Mouse (Mus musculus): Measurements from ENCODE around the gene Rflnb.

DNA sequence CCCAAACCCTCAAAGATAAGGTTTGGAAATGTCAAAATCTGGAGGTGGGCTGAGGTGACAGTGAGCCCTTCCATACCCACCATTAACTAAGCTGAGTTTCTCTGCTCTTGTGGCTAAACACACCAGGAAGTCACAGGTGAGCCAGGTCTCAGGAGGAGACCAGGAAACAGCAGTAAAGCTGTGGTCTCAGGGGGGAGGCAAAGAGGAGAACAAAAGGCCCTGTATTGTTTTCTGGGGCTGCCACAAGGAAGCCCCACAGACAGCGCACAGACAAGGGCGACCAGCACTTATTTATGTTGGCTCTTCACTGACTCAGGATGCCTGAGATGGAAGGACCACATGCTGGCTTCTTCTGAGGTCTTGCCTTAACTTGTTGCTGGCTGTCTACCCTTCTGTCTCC lies 47.2 kb downstream of the Rflnb start:
- TF ChIP-seq CTCF (IDR thresholded peaks at IDR 0.05; ENCODE audit: insufficient read depth, low read length) = no peak
- TF ChIP-seq POLR2A (IDR thresholded peaks at IDR 0.05; ENCODE audit: borderline replicate concordance, extremely low read depth, low read depth, low read length) = no peak
